21 mouse cellular contexts compared by ENCODE assay signal in the genomic region with DNA sequence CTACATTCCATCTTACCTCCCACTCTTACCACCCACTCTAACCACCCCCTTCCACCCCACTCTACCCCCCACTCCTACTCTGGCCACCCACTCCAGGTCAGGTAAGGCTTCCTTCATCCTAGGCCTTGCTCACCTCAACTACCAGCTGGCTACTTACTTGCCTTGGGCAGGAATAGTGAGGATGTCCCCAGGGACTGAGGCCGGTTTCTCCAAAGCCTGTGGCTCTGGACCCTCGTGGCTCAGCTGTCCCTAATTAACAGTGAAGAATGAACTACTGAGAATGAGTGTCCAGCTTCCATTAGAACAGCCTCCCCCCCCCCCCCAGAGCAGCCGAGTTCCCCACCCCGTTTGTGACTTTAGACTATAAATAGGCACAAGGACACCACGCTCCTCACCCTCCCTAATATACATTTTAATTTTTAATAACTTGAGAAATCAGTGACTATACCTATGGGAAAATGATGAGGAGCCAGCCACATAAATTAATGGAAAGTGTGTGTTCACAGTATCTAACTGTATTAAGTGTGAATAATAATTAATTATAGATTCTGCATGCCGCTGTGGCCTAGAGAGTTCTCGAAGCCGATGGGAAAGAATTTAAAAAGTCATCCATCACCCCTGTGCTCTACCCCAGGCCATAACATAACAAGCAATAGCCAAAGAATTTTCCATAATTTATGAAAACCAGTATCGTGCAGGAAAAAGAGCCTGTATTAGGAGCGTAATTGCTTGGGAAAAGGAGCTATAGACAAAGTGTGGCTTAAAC.
DNase-seq lines count a peak whose midpoint lies in the region; ATAC-seq lines count a peak whose summit lies in the region.
"Had no signal": no experiment of that assay in that cellular context is flagged by ENCODE, and none has a peak within 500 bp of the region (broad histone marks: within the 10 kb centered on the region; RNA-seq: fewer than 3 reads in every experiment).

No protein-coding gene starts in this region.

- no peaks in the 10 kb centered on the region for H3K36me3 ChIP-seq in forebrain, embryonic 15.5 days
- H3K36me3 ChIP-seq in forebrain, embryonic 12.5 days (replicated peaks): no peaks in the 10 kb centered on the region
- no peaks in the 10 kb centered on the region for H3K36me3 ChIP-seq in hindbrain, embryonic 14.5 days (replicated peaks; ENCODE audit: control insufficient read depth, insufficient read depth)
- H3K36me3 ChIP-seq in midbrain, embryonic 14.5 days (ENCODE audit: control insufficient read depth, insufficient read depth, low read length): no peaks in the 10 kb centered on the region
- H3K36me3 ChIP-seq in neural tube, embryonic 15.5 days: no peaks in the 10 kb centered on the region
- H3K36me3 ChIP-seq in intestine, embryonic 16.5 days (ENCODE audit: control insufficient read depth, insufficient read depth, low read length): no peaks in the 10 kb centered on the region
- H3K36me3 ChIP-seq: heart, embryonic 13.5 days; limb, embryonic 13.5 days; liver, embryonic 12.5 days had no signal

- no peak overlapping the region for H3K9ac ChIP-seq in forebrain, embryonic 15.5 days (replicated peaks)
- no peak overlapping the region for H3K9ac ChIP-seq in forebrain, embryonic 12.5 days
- no peak overlapping the region for H3K9ac ChIP-seq in hindbrain, embryonic 14.5 days
- no peak overlapping the region for H3K9ac ChIP-seq in midbrain, embryonic 14.5 days (replicated peaks; ENCODE audit: low read length)
- H3K9ac ChIP-seq in neural tube, embryonic 15.5 days (replicated peaks): no peak overlapping the region
- no peak overlapping the region for H3K9ac ChIP-seq in intestine, embryonic 16.5 days (ENCODE audit: low read depth, low read length)
- H3K9ac ChIP-seq: forebrain, postnatal 0 days; heart, embryonic 13.5 days; limb, embryonic 13.5 days; liver, embryonic 12.5 days had no signal

- no peak overlapping the region for H3K27ac ChIP-seq in forebrain, embryonic 15.5 days (replicated peaks)
- no peak overlapping the region for H3K27ac ChIP-seq in forebrain, embryonic 12.5 days
- 0 out of 2 replicates have a peak overlapping the region, but pooled peaks have one; percentile 35 for H3K27ac ChIP-seq in hindbrain, embryonic 14.5 days
- H3K27ac ChIP-seq in midbrain, embryonic 14.5 days (replicated peaks; ENCODE audit: low read depth, low read length): peak overlapping the region; percentile 38; the same call in 1 of the 2 replicates
- no peak overlapping the region for H3K27ac ChIP-seq in neural tube, embryonic 15.5 days (replicated peaks)
- H3K27ac ChIP-seq in intestine, embryonic 16.5 days (ENCODE audit: low read length): no peak overlapping the region
- H3K27ac ChIP-seq: heart, adult 2 months; heart, embryonic 13.5 days; kidney, postnatal 0 days; limb, embryonic 13.5 days; liver, embryonic 12.5 days had no signal

- DNase-seq in hindbrain, embryonic 14.5 days (ENCODE audit: low spot score): no peak
- peak; percentile 43 for DNase-seq in midbrain, embryonic 14.5 days
- DNase-seq in left cerebral cortex, postnatal 14 days (ENCODE audit: low spot score in 2 of 2): no peak
- DNase-seq: adrenal gland, postnatal 14 days; cerebellum, adult 8-10 months; forebrain, postnatal 0 days; gastrocnemius, postnatal 25 days; heart, adult 2 months; kidney, adult 2 months; lung, adult 18-20 months; lung, postnatal 10 days; thymus, postnatal 25 days had no signal

- H3K4me3 ChIP-seq in forebrain, embryonic 15.5 days: no peak overlapping the region
- no peak overlapping the region for H3K4me3 ChIP-seq in forebrain, embryonic 12.5 days (replicated peaks)
- no peak overlapping the region for H3K4me3 ChIP-seq in hindbrain, embryonic 14.5 days (replicated peaks; ENCODE audit: low read length)
- H3K4me3 ChIP-seq in midbrain, embryonic 14.5 days (replicated peaks; ENCODE audit: low read depth, low read length): no peak overlapping the region
- H3K4me3 ChIP-seq in neural tube, embryonic 15.5 days (replicated peaks): no peak overlapping the region
- H3K4me3 ChIP-seq in intestine, embryonic 16.5 days (ENCODE audit: low read length): no peak overlapping the region
- H3K4me3 ChIP-seq: heart, adult 2 months; heart, embryonic 13.5 days; limb, embryonic 13.5 days; liver, embryonic 12.5 days had no signal

- H3K4me2 ChIP-seq in forebrain, embryonic 15.5 days (replicated peaks): no peak overlapping the region
- H3K4me2 ChIP-seq in forebrain, embryonic 12.5 days: no peak overlapping the region
- no peak overlapping the region for H3K4me2 ChIP-seq in hindbrain, embryonic 14.5 days (replicated peaks)
- H3K4me2 ChIP-seq in midbrain, embryonic 14.5 days (ENCODE audit: low read length): no peak overlapping the region
- H3K4me2 ChIP-seq in neural tube, embryonic 15.5 days: no peak overlapping the region
- H3K4me2 ChIP-seq in intestine, embryonic 16.5 days (ENCODE audit: low read depth, low read length): no peak overlapping the region
- H3K4me2 ChIP-seq: heart, embryonic 13.5 days; limb, embryonic 13.5 days; liver, embryonic 12.5 days had no signal

- WGBS in forebrain, embryonic 15.5 days: 75% methylated on average over 10 of the region's 10 CpGs
- 79% methylated on average over 10 of the region's 10 CpGs for WGBS in forebrain, embryonic 12.5 days
- WGBS in hindbrain, embryonic 14.5 days: 35% methylated on average over 10 of the region's 10 CpGs
- 50% methylated on average over 10 of the region's 10 CpGs for WGBS in midbrain, embryonic 14.5 days
- 46% methylated on average over 10 of the region's 10 CpGs for WGBS in neural tube, embryonic 15.5 days
- 64% methylated on average over 10 of the region's 10 CpGs for WGBS in intestine, embryonic 16.5 days

- H3K4me1 ChIP-seq in forebrain, embryonic 15.5 days: no peaks in the 10 kb centered on the region
- peaks cover 2% of the 10 kb centered on the region; the same call in 1 of the 2 replicates for H3K4me1 ChIP-seq in forebrain, embryonic 12.5 days
- H3K4me1 ChIP-seq in hindbrain, embryonic 14.5 days (replicated peaks; ENCODE audit: control insufficient read depth, insufficient read depth, low read length): peaks cover 7% of the 10 kb centered on the region; the same call in 1 of the 2 replicates
- H3K4me1 ChIP-seq in midbrain, embryonic 14.5 days (ENCODE audit: control insufficient read depth, insufficient read depth, low read length): peaks cover 12% of the 10 kb centered on the region
- H3K4me1 ChIP-seq in neural tube, embryonic 15.5 days: peaks cover 5% of the 10 kb centered on the region; the same call in 1 of the 2 replicates
- H3K4me1 ChIP-seq in intestine, embryonic 16.5 days (ENCODE audit: control insufficient read depth, insufficient read depth, low read length): no peaks in the 10 kb centered on the region
- H3K4me1 ChIP-seq: liver, embryonic 12.5 days had no signal

- no peaks in the 10 kb centered on the region for H3K9me3 ChIP-seq in forebrain, embryonic 15.5 days
- no peaks in the 10 kb centered on the region for H3K9me3 ChIP-seq in forebrain, embryonic 12.5 days
- H3K9me3 ChIP-seq in hindbrain, embryonic 14.5 days (ENCODE audit: control insufficient read depth, low read length): no peaks in the 10 kb centered on the region
- no peaks in the 10 kb centered on the region for H3K9me3 ChIP-seq in midbrain, embryonic 14.5 days (ENCODE audit: control insufficient read depth, low read length)
- no peaks in the 10 kb centered on the region for H3K9me3 ChIP-seq in neural tube, embryonic 15.5 days (replicated peaks)
- no peaks in the 10 kb centered on the region for H3K9me3 ChIP-seq in intestine, embryonic 16.5 days (ENCODE audit: control insufficient read depth, low read length)
- H3K9me3 ChIP-seq: heart, embryonic 13.5 days; limb, embryonic 13.5 days; liver, embryonic 12.5 days had no signal

- ATAC-seq in forebrain, embryonic 15.5 days (replicated peaks): 0 out of 2 replicates have a peak, but pooled peaks have one; percentile 11
- no peak for ATAC-seq in forebrain, embryonic 12.5 days (ENCODE audit: low FRiP score)
- peak; percentile 60 for ATAC-seq in hindbrain, embryonic 14.5 days (ENCODE audit: low FRiP score)
- ATAC-seq in midbrain, embryonic 14.5 days (ENCODE audit: low FRiP score, low TSS enrichment): peak; percentile 35; the same call in 1 of the 2 replicates
- peak; percentile 42; the same call in 1 of the 2 replicates for ATAC-seq in neural tube, embryonic 15.5 days (ENCODE audit: low FRiP score)
- no peak for ATAC-seq in intestine, embryonic 16.5 days
- ATAC-seq: forebrain, postnatal 0 days; inflammation-experienced regulatory T-cells, adult 6 months; liver, embryonic 12.5 days had no signal

- no peaks in the 10 kb centered on the region for H3K27me3 ChIP-seq in forebrain, embryonic 15.5 days
- no peaks in the 10 kb centered on the region for H3K27me3 ChIP-seq in forebrain, embryonic 12.5 days
- no peaks in the 10 kb centered on the region for H3K27me3 ChIP-seq in hindbrain, embryonic 14.5 days (ENCODE audit: control insufficient read depth, insufficient read depth, low read length)
- H3K27me3 ChIP-seq in midbrain, embryonic 14.5 days (ENCODE audit: control insufficient read depth, insufficient read depth, low read length): no peaks in the 10 kb centered on the region
- no peaks in the 10 kb centered on the region; the same call in 1 of the 2 replicates for H3K27me3 ChIP-seq in neural tube, embryonic 15.5 days (replicated peaks)
- no peaks in the 10 kb centered on the region for H3K27me3 ChIP-seq in intestine, embryonic 16.5 days (replicated peaks; ENCODE audit: control insufficient read depth, insufficient read depth, low read length)
- H3K27me3 ChIP-seq: limb, embryonic 13.5 days; liver, embryonic 12.5 days had no signal

- intact Hi-C loops in left cerebral cortex, postnatal 14 days (cut with DNase I): no loop called here

Comparison
In these comparisons a context has a peak if more than half of its experiments do, and no peak if none do; other contexts are left out.
1. ATAC-seq: peak in forebrain, embryonic 15.5 days (single experiment), hindbrain, embryonic 14.5 days (single experiment), midbrain, embryonic 14.5 days (single experiment) and neural tube, embryonic 15.5 days (single experiment); none in forebrain, embryonic 12.5 days (single experiment) and intestine, embryonic 16.5 days (single experiment).
2. H3K27ac ChIP-seq: peak in hindbrain, embryonic 14.5 days (single experiment) and midbrain, embryonic 14.5 days (single experiment); none in forebrain, embryonic 15.5 days (single experiment), forebrain, embryonic 12.5 days (single experiment), neural tube, embryonic 15.5 days (single experiment) and intestine, embryonic 16.5 days (single experiment).